Mouse (Mus musculus): ENCODE data around the gene Rpl9-ps1. TPM values are rescaled to one million over a fixed set of nuclear protein-coding genes. Genes with fewer than 3 reads are reported as not detected.

Rpl9-ps1 gene
- polyA plus RNA-seq, 1 experiment from 2014 or later = not detected

GRCm38 (mm10) chr11:83597796-83598195 lies 47.6 kb downstream of the Rpl9-ps1 start:
- Histone ChIP-seq H3K4me3 (replicated peaks) (no peak overlapping the region), H3K9me3 (no peaks in the 10 kb centered on the region), H3K27ac (no peak overlapping the region), H3K36me3 (no peaks in the 10 kb centered on the region), H3K4me1 (replicated peaks) (0 out of 2 replicates have a peak, but pooled peaks cover 2% of the 10 kb centered on the region), H3K27me3 (no peaks in the 10 kb centered on the region), H3K4me2 (no peak overlapping the region), H3K9ac (replicated peaks) (no peak overlapping the region)
- ATAC-seq (ENCODE audit: insufficient number of reproducible peaks, insufficient read depth, low FRiP score, low TSS enrichment, low read depth) = no peak
- WGBS = 86% methylated on average over 7 of the region's 7 CpGs

GRCm38 (mm10) chr11:83595669-83596455 lies 49.6 kb downstream of the Rpl9-ps1 start:
- Histone ChIP-seq H3K36me3 (no peaks in the 10 kb centered on the region), H3K27ac (no peak overlapping the region), H3K4me2 (no peak overlapping the region), H3K9me3 (no peaks in the 10 kb centered on the region), H3K4me3 (replicated peaks) (no peak overlapping the region), H3K4me1 (replicated peaks) (0 out of 2 replicates have a peak, but pooled peaks cover 3% of the 10 kb centered on the region), H3K9ac (replicated peaks) (no peak overlapping the region), H3K27me3 (no peaks in the 10 kb centered on the region)
- 85% methylated on average over 7 of the region's 7 CpGs for WGBS
- no peak for ATAC-seq (ENCODE audit: insufficient number of reproducible peaks, insufficient read depth, low FRiP score, low TSS enrichment, low read depth)

Other genes starting within 250 kb of the Rpl9-ps1 start
- gene Rasl10b, start 236.5 kb downstream of the Rpl9-ps1 start, polyA plus RNA-seq (2016; fragmentation: Nextera tagmentation; extraction: Ambion mirVana) = 3.4 and 3.6 TPM in 2 replicates
- gene Gas2l2, start 216.2 kb downstream of the Rpl9-ps1 start, polyA plus RNA-seq (2016; fragmentation: Nextera tagmentation; extraction: Ambion mirVana) = not detected in 2 replicates
- 0.44 TPM in 1 of 2 replicates, not detected in the other for gene 1700020L24Rik, start 207.9 kb downstream of the Rpl9-ps1 start, polyA plus RNA-seq (2016; fragmentation: Nextera tagmentation; extraction: Ambion mirVana)
- 4.2 and 4.5 TPM in 2 replicates for gene Mmp28, start 182.6 kb downstream of the Rpl9-ps1 start, polyA plus RNA-seq (2016; fragmentation: Nextera tagmentation; extraction: Ambion mirVana)
- gene Taf15, start 172.5 kb downstream of the Rpl9-ps1 start, polyA plus RNA-seq (2016; fragmentation: Nextera tagmentation; extraction: Ambion mirVana) = 12.0 and 18.6 TPM in 2 replicates
- gene Heatr9, start 123.4 kb downstream of the Rpl9-ps1 start, polyA plus RNA-seq (2016; fragmentation: Nextera tagmentation; extraction: Ambion mirVana) = not detected in 2 replicates
- gene Ccl5, start 115.1 kb downstream of the Rpl9-ps1 start, polyA plus RNA-seq (2016; fragmentation: Nextera tagmentation; extraction: Ambion mirVana) = not detected in 2 replicates
- 0.56 and 0.81 TPM in 2 replicates for gene Ccl9, start 67.0 kb downstream of the Rpl9-ps1 start, polyA plus RNA-seq (2016; fragmentation: Nextera tagmentation; extraction: Ambion mirVana)
- gene Ccl6, start 52.5 kb downstream of the Rpl9-ps1 start, polyA plus RNA-seq (2016; fragmentation: Nextera tagmentation; extraction: Ambion mirVana) = 0.46 and 0.63 TPM in 2 replicates
- 0.29 TPM in 1 of 2 replicates, not detected in the other for gene Ccl3, start 3.7 kb upstream of the Rpl9-ps1 start, polyA plus RNA-seq (2016; fragmentation: Nextera tagmentation; extraction: Ambion mirVana)
- 0.46 and 1.0 TPM in 2 replicates for gene Ccl4, start 17.0 kb upstream of the Rpl9-ps1 start, polyA plus RNA-seq (2016; fragmentation: Nextera tagmentation; extraction: Ambion mirVana)
- 0.87 and 0.90 TPM in 2 replicates for gene Wfdc17, start 58.4 kb upstream of the Rpl9-ps1 start, polyA plus RNA-seq (2016; fragmentation: Nextera tagmentation; extraction: Ambion mirVana)
- gene Wfdc18, start 63.4 kb upstream of the Rpl9-ps1 start, polyA plus RNA-seq (2016; fragmentation: Nextera tagmentation; extraction: Ambion mirVana) = not detected in 2 replicates
- gene Wfdc21, start 101.3 kb upstream of the Rpl9-ps1 start, polyA plus RNA-seq (2016; fragmentation: Nextera tagmentation; extraction: Ambion mirVana) = not detected in 2 replicates
- gene Heatr6, start 108.1 kb upstream of the Rpl9-ps1 start, polyA plus RNA-seq (2016; fragmentation: Nextera tagmentation; extraction: Ambion mirVana) = 30.4 and 30.8 TPM in 2 replicates
- not detected in 2 replicates for gene Hnf1b, start 204.4 kb upstream of the Rpl9-ps1 start, polyA plus RNA-seq (2016; fragmentation: Nextera tagmentation; extraction: Ambion mirVana)

All from limb, embryonic 12.5 days (tissue).